Mouse (Mus musculus) A20 (cell line): ENCODE measurements at regions not wholly inside any gene's neighbourhood (a gene's known extent, or its start where the extent isn't known, plus 50 kb on each side); places are given as distances from the start of the nearest gene placed in this dataset.

ENCODE experiments used
- DNase-seq: peaks from one replicate; pipeline ENCODE4 v3.0.0-alpha.2; 2011; ENCODE audit warnings: low read depth, low spot score

DNA sequence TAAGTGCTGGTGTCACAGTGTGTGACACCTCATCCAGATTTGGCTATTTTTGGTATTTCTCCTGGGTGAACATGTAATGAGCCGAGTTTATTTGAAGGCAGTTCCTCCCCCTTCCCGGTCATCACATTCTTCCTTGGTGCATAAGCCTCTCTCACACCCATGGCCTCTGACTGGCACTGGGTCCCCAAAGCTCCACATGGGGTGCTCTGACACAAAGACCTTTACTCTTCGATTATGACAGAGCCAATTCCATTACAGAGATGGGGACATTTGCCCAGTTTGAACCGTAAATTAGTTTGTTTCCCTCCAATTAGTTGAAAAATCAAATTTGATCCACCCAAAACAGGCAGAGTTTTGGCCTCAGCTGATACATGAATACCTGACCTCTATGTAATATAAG, 171.2 kb upstream of the Camk1g start:
- DNase-seq = no peak

GRCm38 (mm10) chr1:193540486-193540885, 170.4 kb upstream of the Camk1g start:
- no peak for DNase-seq

DNA sequence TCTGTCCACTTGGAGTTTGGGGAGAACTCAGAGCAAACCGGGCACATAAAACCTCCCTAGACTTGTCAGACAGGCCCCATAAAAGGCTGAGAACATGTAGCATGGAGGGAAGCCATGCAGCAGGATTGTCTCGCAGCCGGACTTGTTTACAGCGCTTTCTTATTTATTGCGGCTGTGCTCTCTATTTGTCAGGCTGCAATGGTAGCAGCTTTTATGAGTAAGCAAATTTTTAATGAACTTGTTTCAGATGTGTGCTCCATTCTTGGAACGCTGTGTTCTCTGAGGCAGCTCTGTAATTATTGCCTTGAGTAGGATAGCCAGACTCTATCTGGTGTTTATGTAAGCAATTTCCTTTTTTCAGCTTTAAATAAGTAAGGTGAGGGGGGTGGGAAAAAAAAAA, 169.2 kb upstream of the Camk1g start:
- no peak for DNase-seq

GRCm38 (mm10) chr1:193538425-193538824, 168.3 kb upstream of the Camk1g start:
- no peak for DNase-seq

DNA sequence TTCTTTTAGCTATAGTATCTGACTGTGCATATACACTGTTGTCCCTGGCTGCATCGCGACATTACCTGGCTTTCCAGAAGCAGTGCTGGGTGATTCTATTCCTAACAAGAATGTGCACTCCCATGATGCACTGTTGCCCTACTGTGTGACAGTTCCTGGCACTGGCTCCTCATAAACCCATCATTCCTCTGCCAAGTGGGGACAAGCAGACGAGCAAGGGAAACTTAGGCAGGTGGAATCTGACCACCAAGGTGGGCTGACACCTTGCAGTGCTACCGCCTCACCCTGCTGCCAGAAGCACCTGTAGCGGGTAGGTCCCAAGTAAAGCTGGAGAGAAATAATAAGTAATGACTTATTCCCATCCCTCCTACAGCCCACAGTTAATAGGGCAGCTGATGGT, 167.5 kb upstream of the Camk1g start:
- no peak for DNase-seq

- no peak for DNase-seq
Observed at GRCm38 (mm10) chr1:193536552-193536951, 166.5 kb upstream of the Camk1g start.

DNA sequence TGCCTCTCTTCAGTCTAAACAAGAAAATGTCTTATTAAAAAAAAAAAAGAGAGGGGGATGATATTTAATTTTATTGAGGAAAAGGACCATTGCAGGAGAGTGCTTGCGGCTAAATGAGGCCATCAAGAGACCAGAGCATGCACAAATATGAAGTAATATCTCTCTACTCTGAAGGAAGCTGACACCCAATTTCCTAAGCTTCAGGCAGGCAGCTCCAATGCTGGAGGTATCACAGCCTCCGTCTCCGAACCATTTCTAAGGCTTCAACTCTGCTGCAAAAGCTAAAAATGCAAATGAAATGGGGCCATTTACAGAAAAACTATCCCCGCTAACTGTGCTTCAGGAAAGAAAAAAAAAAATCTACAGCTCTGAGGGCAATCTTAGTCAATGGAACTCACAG, 164.4 kb upstream of the Camk1g start:
- DNase-seq = no peak

DNA sequence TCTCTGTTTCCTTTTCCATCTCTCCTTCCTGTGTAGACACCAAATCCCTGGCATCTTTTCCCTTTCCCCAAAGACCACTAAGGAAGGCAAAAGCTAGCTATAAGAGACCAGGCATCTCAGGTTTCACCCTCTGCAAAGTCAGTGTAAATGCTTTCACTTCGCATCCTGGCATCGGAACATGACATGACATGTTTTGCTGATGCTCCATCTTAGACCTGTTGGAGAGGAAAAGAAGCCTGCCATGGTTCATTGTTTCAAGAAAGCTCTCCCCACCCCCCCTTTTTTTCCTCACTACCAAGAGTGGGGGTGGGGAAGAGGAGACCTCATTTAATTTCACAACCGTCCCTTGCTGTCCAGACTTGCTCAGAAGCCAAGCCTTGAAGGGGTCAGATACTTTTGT, 156.4 kb upstream of the Camk1g start:
- DNase-seq = no peak

DNA sequence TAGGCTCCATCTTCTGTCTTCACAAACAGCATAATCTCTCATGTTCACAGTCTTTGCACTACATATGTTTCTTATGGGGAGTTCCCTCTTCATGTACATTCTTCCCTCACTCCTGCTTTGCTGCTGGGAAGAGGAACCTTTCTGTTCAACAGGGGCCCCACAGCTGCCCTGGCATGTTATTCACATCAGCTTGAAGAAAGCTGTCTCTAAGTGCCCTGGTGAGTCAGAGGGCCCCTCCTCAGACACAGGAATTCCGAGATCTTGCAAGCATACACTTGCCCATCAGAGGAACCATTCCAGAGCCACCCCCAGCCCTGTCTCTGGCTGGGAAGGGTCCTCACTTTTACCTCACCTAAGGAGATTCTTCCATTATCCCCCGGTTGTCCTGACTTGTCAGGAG, 151.9 kb upstream of the Camk1g start:
- DNase-seq = no peak

- DNase-seq = no peak
Observed at GRCm38 (mm10) chr1:193518840-193519239, 148.7 kb upstream of the Camk1g start.

DNA sequence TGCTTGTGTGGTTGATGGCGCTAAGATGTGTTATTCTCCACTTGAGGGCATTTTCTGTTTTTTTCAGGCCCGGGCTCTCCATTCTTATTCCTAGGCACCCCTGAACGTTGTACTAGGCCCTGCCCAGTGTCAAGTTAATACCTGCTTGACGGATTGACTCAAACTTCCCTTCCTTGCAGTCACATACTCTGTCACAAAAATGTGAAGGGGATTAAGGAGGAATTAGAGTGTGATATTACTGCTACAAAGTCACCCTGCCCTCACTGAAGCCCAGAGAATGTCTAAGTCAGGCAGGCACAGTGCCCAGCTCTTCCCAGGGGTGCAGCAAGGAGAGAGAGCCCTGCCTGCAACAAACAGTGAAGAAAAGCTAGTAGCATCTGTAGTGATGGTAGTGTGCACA, 147.9 kb upstream of the Camk1g start:
- no peak for DNase-seq

DNA sequence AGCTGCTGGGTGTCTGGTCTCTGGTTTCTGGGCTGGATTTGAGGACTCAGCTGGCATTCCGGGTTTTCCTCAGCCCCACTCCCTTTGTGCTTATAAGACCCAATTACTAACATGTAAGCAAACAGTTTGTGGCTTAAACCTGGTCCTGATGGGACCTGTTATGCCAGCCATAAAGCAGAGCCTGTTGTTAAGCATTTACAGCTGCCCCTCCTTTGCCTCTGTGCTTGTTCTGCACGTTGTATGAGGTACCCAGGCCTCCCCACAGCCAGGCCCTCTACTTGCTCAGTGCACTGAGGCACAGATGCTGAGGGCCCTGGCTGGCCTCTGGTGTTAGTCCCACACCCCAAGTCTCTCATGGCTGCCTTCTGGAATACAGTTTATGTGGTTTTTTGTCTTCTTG, 147.2 kb upstream of the Camk1g start:
- no peak for DNase-seq

DNA sequence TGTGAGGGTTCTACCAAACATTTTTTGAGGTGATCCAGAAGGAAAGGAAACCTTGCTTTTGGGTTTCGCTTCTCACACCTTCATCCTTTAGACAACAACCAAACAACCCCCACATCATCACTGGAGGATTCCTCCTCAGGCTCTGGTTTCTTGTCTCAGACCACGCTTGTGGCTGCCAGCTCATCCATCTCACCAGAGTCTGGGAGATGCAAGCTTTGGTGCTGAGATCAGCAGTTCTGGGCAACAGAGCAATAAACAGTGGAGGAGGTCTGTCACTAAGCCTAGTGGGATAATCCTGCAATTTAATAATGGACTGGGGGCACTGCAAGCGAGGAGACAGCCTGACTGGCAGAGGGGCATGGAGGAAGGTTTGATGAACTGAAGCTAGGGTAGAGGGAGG, 146.3 kb upstream of the Camk1g start:
- no peak for DNase-seq

DNA sequence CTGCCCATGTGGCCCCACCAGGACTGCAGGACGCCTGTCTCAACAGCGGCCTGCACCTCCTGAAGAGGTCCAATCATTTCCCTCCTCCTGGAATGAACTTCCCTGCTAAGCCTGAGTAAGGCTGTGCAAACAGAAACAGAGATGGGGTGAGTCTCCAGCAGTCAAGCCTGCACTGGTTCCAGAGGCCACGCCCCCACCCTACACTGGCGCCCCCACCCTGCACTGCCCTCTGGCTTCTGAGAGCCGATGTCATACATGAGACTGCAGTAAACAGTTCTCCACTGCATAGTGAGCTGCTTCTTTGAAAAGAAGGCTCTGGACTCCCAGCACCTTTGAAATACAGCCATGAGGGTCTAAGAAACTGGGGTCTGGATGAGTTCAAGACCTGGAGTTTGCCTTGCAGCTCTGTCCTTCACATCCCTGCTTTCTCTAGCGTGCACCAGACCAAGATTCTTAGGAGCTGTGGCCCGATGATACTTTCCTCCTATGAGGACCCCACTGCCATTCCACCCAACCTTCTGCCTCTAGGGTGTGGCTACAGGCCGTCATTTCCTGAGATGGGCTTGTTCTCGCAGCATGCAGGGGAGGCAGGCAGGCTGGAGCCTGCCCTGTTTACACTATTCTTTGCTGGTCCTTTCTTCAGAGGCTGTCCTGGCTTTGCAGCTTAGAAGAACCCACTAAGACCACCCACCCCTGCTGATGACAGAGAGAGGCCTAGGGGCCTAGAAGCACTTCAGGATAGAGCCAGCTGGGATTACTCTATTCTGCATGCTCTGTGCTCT, 144.0 kb upstream of the Camk1g start:
- DNase-seq = no peak

GRCm38 (mm10) chr1:193510066-193510793, 140.1 kb upstream of the Camk1g start:
- no peak for DNase-seq

DNA sequence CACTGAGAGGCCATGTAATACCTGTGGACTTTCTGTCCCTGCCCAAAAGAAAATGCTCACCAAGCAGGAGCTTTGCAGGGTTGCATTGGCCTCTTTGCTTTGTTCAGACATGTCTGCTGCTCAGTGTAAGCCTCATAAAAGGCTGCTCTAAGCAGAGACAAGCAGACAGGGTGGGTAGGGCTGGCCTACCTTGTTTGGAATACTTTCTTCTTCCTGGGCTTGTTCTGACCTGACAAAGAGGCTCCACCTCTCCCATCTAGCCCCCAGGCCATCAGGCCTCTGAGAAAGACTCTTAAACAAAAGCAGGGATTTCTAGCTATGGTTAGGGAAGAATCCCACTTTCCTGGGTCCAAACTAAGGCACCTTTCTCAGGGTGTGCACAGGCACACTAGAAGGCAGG, 138.2 kb upstream of the Camk1g start:
- DNase-seq = no peak

DNA sequence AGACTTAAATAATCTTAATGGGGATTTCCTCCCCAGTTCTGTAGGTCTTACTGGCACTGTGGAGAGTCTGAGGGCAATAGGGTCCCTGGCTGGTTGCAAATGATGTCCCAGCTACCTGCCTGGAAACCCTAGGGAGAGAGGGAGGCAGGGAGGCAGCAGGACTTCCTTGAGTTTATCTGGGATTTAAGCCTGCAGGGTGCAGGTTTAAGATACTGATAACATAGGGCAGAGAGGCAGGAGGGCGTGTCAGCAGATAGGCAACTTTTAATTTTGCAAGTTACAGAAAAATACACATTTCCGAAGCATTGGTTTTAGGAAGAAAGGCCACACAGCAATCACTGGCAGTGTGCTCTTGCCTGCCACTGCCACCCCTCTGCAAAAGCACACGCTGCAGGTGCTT, 136.9 kb upstream of the Camk1g start:
- no peak for DNase-seq

- no peak for DNase-seq
Observed at GRCm38 (mm10) chr1:193505381-193505780, 135.3 kb upstream of the Camk1g start.

GRCm38 (mm10) chr1:193504611-193505010, 134.5 kb upstream of the Camk1g start:
- DNase-seq = no peak

DNA sequence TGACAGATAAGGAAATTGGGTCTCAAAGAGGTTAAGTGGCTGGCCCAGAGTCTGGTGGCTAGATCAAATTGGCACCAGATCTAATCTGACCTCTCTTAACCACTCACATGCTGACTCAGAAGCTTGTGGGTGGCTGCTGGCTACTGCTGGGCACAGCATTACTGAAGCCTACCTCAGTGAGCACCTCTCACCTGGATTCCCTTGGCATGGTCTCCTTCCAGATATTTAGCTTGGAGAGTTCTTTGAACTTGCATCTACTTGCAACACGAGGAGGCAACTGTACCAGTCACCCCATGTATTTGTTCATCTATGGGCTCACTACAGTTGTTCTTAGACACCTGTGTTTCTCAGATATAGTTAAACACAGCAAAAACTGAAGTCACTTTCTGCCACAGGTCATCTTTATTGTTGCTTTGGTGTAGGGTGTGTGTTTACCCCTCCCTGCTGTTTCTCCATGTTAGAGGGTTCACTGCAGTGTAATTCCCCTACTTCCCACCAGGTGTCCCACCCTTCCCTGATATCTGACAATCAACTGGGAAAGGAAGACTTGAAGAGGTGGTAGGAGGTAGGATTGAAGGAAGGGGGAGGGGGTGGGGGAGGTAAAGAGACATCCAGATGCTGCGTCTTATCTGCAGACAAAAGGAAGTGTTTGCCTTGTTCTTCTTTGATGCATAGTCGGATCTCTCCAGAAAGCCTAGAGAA, 133.7 kb upstream of the Camk1g start:
- peak; percentile 29 for DNase-seq

- no peak for DNase-seq
Observed at GRCm38 (mm10) chr1:193496265-193497183, 126.4 kb upstream of the Camk1g start.

DNA sequence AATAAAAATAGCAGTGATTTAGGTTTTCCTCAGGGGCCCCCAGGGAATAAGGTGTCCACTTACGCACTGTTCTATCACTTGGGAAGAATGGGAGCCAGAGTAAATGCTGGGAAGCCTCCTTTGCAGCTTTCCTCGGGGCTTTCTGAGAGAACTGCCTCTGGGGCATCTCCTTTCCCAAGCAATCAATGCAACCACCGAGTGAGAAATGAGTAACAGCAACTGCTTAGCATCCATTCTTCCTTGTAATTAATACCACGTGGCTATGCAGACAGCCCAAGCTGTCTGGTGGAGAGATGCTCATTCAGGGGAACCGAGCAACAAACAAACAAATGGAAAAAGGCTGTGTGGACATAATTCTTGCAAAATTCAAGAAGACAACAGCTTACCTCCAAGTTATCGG, 117.9 kb upstream of the Camk1g start:
- no peak for DNase-seq
